Mouse (Mus musculus) intestine, postnatal 0 days (tissue): ENCODE measurements at regions not wholly inside any gene's neighbourhood (a gene's known extent, or its start where the extent isn't known, plus 50 kb on each side); places are given as distances from the start of the nearest gene placed in this dataset.

ENCODE experiments used
- ATAC-seq: fragments of 200-750 bp; cut with Nextera tagmentation; 2 replicates; pipeline ENCODE4 v1.8.0; 2017; ENCODE audit warnings: mild to moderate bottlenecking, moderate TSS enrichment, moderate library complexity
- H3K27ac ChIP-seq: fragments of 300-500 bp; sonication (generic); 2 replicates; pipeline ENCODE4 v1.5.1; 2014; ENCODE audit warnings: mild to moderate bottlenecking, low read depth, low read length, moderate library complexity
- H3K27me3 ChIP-seq: fragments of 300-500 bp; sonication (generic); replicated peaks from 2 replicates; pipeline ENCODE4 v1.6.1; 2014; ENCODE audit warnings: low read length, mixed read lengths; ENCODE audit not compliant: control insufficient read depth, insufficient read depth
- H3K36me3 ChIP-seq: fragments of 300-500 bp; sonication (generic); 2 replicates; pipeline ENCODE4 v1.6.1; 2014; ENCODE audit warnings: mild to moderate bottlenecking, moderate library complexity; ENCODE audit not compliant: control insufficient read depth, insufficient read depth
- H3K4me1 ChIP-seq: fragments of 300-500 bp; sonication (generic); replicated peaks from 2 replicates; pipeline ENCODE4 v1.6.1; 2014; ENCODE audit warnings: antibody characterized with exemption, low read length, mixed read lengths; ENCODE audit not compliant: control insufficient read depth, insufficient read depth
- H3K4me2 ChIP-seq: fragments of 300-500 bp; sonication (generic); replicated peaks from 2 replicates; pipeline ENCODE4 v1.6.1; 2014; ENCODE audit warnings: low read depth, mild to moderate bottlenecking, moderate library complexity
- H3K4me3 ChIP-seq: fragments of 300-500 bp; sonication (generic); 2 replicates; pipeline ENCODE4 v1.5.1; 2014; ENCODE audit warnings: low read depth, low read length
- H3K9ac ChIP-seq: fragments of 300-500 bp; sonication (generic); 2 replicates; pipeline ENCODE4 v1.6.1; 2014; ENCODE audit warnings: mild to moderate bottlenecking, low read depth, low read length
- H3K9me3 ChIP-seq: fragments of 300-500 bp; sonication (generic); 2 replicates; pipeline ENCODE4 v1.6.1; 2016; ENCODE audit warnings: mixed run types; ENCODE audit not compliant: control insufficient read depth
- CTCF ChIP-seq: sonication (generic); IDR thresholded peaks from 2 replicates; pipeline ENCODE4 v1.5.1; 2016; ENCODE audit warnings: low read depth, mild to moderate bottlenecking, control low read depth, antibody characterized with exemption, moderate library complexity
- WGBS: fragments of 180-500 bp; shearing (Covaris S2); extraction: QIAGEN DNeasy Blood & Tissue Kit; methylation state at CpG from one replicate; pipeline ENCODE4 v1.1.7; 2014; 5-methylcytosine and 5-hydroxymethylcytosine counted together

DNA sequence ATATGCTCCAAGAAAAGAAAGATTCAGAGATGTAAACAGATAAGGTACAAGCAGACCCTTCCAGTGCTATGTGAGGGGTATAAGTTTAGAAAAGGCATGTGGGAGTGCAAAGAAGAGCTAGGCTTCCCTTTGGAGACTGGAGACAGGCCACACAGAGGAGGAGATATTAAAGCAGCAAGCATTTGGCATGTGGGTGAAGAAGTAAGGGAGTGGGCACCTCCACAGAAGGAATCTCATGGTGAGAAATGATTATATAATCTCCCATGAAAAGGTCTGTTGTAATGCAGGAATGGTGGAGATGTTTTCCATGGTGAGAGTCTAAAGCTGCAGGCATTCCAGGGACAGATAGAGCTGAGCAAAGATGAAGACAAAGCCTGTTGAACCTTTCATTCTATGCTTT, 778.1 kb downstream of the Nova1 start:
- Histone ChIP-seq H3K27me3 (no peaks in the 10 kb centered on the region), H3K9ac (no peak overlapping the region), H3K4me2 (no peak overlapping the region), H3K4me1 (no peaks in the 10 kb centered on the region), H3K9me3 (no peaks in the 10 kb centered on the region), H3K36me3 (no peaks in the 10 kb centered on the region), H3K4me3 (no peak overlapping the region), H3K27ac (no peak overlapping the region)
- no peak for ATAC-seq
- TF ChIP-seq CTCF, result no peak

DNA sequence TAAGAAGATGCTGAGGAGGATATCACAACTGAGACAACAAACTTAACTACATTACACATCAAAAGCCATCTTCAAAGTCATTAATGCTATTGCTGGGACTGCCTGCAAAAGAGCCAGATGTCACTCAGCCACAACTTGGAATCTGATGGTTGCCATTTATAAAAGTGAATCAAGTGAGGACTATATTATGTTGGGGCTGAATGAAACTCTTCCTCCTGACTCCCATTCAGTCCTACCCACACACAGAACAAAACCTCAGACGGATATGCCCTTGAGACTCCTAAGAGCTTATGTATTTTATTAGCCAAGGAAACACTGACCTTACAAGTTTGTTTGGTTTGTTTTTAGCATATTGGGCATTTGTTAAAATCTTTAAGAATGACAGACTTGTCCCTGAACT, 778.5 kb downstream of the Nova1 start:
- WGBS, result 83% methylated on average over 1 of the region's 1 CpGs
- H3K27me3 ChIP-seq, result no peaks in the 10 kb centered on the region
- H3K4me2 ChIP-seq, result no peak overlapping the region
- no peak for TF ChIP-seq CTCF
- no peak overlapping the region for H3K4me3 ChIP-seq
- no peaks in the 10 kb centered on the region for H3K9me3 ChIP-seq
- no peak overlapping the region for H3K27ac ChIP-seq
- ATAC-seq, result no peak
- no peak overlapping the region for H3K9ac ChIP-seq
- H3K4me1 ChIP-seq, result no peaks in the 10 kb centered on the region
- no peaks in the 10 kb centered on the region for H3K36me3 ChIP-seq

DNA sequence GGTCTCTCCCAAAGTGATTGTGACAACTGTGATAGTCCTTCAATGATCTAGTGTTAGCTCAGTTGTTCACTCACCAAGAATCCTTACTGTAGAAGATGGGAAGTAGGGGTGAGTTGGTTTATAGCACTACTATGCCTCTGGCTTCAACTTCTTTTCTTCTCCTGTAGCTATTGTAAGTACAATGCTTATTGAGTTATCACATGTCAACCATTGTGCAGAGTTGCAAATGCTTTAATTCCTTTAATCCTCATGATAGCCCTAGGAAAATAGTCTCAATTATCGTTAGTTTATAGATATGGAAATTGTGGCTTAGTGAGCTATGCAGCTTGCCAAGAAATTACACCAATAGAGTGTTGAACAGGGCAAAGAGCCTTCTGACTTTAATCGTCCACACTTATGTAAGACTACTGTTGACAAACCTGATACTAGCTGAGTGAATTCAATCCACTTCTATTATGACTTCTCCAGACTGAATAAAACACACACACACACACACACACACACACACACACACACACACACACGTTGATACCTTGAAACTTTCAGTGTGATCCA, 782.1 kb downstream of the Nova1 start:
- H3K27me3 ChIP-seq, result no peaks in the 10 kb centered on the region
- no peak overlapping the region for H3K27ac ChIP-seq
- H3K4me2 ChIP-seq, result no peak overlapping the region
- no peaks in the 10 kb centered on the region for H3K9me3 ChIP-seq
- no peak for ATAC-seq
- TF ChIP-seq CTCF, result no peak
- WGBS, result 69% methylated on average over 3 of the region's 3 CpGs
- no peak overlapping the region for H3K9ac ChIP-seq
- no peak overlapping the region for H3K4me3 ChIP-seq
- H3K36me3 ChIP-seq, result no peaks in the 10 kb centered on the region
- no peaks in the 10 kb centered on the region for H3K4me1 ChIP-seq

DNA sequence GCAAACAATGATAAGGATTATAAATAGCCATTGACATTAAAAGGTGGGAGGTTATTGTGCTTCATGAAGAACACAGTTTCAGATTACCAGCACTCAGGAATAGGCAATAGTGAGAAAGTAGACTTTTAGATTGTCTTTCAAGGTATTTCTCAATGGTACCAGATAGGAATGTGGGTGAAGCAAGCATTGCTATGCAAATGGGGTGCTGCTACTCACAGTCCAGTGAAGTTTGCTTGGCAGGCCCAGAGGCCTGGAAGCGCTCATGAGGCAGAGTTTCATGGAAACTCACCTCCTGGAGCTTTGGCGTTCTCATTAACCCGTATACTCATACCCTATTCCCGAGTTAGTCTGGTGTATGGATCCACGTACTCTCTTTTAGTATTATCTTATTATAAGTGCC, 793.5 kb downstream of the Nova1 start:
- no peaks in the 10 kb centered on the region for H3K9me3 ChIP-seq
- no peak overlapping the region for H3K4me2 ChIP-seq
- no peak overlapping the region for H3K27ac ChIP-seq
- no peak for ATAC-seq
- 74% methylated on average over 5 of the region's 5 CpGs for WGBS
- H3K27me3 ChIP-seq, result no peaks in the 10 kb centered on the region
- no peak overlapping the region for H3K9ac ChIP-seq
- no peaks in the 10 kb centered on the region for H3K4me1 ChIP-seq
- H3K4me3 ChIP-seq, result no peak overlapping the region
- H3K36me3 ChIP-seq, result no peaks in the 10 kb centered on the region
- no peak for TF ChIP-seq CTCF

DNA sequence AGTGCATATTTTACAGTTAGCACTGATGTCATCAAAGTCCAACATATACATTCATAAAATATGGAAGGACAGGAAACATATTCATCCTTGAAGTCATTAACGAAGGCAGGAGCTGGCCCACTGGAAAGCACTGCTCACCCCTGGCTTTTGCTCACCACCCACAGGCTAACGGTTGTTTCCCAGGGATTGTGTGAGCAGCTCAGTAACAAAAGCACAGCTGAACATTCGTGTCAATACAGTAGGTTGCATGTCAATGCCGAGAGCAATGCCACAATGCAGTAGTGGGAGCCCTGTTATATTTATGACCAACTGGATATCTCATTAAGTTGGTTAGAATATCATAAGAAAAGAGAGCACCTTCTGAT, 797.2 kb downstream of the Nova1 start:
- Histone ChIP-seq H3K9me3 (no peaks in the 10 kb centered on the region), H3K36me3 (no peaks in the 10 kb centered on the region), H3K4me2 (no peak overlapping the region), H3K4me1 (no peaks in the 10 kb centered on the region), H3K9ac (no peak overlapping the region), H3K27ac (no peak overlapping the region), H3K27me3 (no peaks in the 10 kb centered on the region), H3K4me3 (no peak overlapping the region)
- ATAC-seq, result no peak
- WGBS, result 74% methylated on average over 4 of the region's 4 CpGs
- TF ChIP-seq CTCF, result no peak

DNA sequence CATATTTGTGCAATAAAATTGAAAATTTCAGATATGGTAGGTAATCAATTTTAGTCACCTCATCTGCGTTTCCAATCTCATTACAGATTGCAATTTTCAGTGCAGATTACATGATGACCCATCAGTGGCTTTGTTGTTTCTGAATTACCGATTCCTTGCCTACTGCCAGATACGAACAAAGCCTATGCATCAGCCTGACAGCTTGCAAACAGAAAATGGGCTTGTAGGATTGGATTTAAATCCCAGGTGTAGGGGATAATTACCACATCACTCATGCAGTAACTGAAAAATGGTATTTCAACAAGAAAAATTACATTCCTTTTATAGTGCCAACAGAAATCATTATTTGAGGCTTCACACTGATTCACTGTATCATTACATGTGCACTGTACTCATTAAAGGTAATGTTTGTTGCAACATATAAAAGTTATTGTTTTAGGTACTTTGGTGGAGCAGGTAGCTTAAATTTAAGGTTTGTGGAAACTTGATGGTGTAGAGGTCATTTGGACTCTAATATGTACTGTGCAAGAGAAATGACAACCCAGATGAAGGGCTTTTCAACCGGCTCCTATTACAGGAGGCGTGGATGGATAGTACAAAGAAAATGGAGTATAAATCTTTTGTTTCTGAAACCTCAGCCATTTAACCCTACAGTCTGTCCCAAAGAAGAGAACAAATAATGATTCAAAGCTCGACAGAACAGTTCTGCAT, 797.7 kb downstream of the Nova1 start:
- Histone ChIP-seq H3K36me3 (no peaks in the 10 kb centered on the region), H3K4me1 (no peaks in the 10 kb centered on the region), H3K27me3 (no peaks in the 10 kb centered on the region), H3K9me3 (no peaks in the 10 kb centered on the region), H3K4me3 (no peak overlapping the region), H3K9ac (no peak overlapping the region), H3K4me2 (no peak overlapping the region), H3K27ac (no peak overlapping the region)
- no peak for ATAC-seq
- WGBS, result 84% methylated on average over 6 of the region's 6 CpGs
- TF ChIP-seq CTCF, result no peak
